Mouse (Mus musculus) layer of hippocampus, adult 2 months (tissue): ENCODE results near the gene Rsbn1. TPM values are rescaled to one million over a fixed set of nuclear protein-coding genes. Genes with fewer than 3 reads are reported as not detected.

Experiments used
- DNase-seq, 2 experiments: peaks; one replicate each; pipeline ENCODE4 v3.0.0; 2022; ENCODE audit warnings: low spot score in 2 of 2
- H3K27ac ChIP-seq: fragments of 200-600 bp; 2 replicates; pipeline ENCODE4 v1.8.1; 2022
- H3K4me3 ChIP-seq: fragments of 200-600 bp; 2 replicates; pipeline ENCODE4 v1.8.1; 2022; ENCODE audit warnings: mild to moderate bottlenecking
- CTCF ChIP-seq: fragments of 200-600 bp; conservative IDR thresholded peaks from 2 replicates; pipeline ENCODE4 v1.8.1; 2022; ENCODE audit warnings: antibody characterized with exemption, mild to moderate bottlenecking, moderate library complexity
- long read RNA-seq, 2 experiments: library from polyadenylated mRNA; stranded (forward); transcript quantifications; one replicate each; pipeline ENCODE4 v2.0.0; 2021; ENCODE audit warnings: borderline mapping rate in 2 of 2
- total RNA-seq, 2 experiments: library from RNA; stranded (reverse); gene quantifications; 2 replicates each; pipeline ENCODE4 v1.2.3; 2021

Gene Rsbn1
- total RNA-seq: 10 to 100 TPM; 21.1 to 22.0 TPM
- long read RNA-seq, experiment 1, full-length matches to known transcripts: 11 of 14 reads
- long read RNA-seq, experiment 1, partial matches to known transcripts: 0 of 14 reads
- long read RNA-seq, experiment 1, other reads (novel, unspliced or antisense): 3 of 14 reads
- long read RNA-seq, experiment 2, full-length matches to known transcripts: 14 of 18 reads
- long read RNA-seq, experiment 2, partial matches to known transcripts: 1 of 18 reads
- long read RNA-seq, experiment 2, other reads (novel, unspliced or antisense): 3 of 18 reads

DNA sequence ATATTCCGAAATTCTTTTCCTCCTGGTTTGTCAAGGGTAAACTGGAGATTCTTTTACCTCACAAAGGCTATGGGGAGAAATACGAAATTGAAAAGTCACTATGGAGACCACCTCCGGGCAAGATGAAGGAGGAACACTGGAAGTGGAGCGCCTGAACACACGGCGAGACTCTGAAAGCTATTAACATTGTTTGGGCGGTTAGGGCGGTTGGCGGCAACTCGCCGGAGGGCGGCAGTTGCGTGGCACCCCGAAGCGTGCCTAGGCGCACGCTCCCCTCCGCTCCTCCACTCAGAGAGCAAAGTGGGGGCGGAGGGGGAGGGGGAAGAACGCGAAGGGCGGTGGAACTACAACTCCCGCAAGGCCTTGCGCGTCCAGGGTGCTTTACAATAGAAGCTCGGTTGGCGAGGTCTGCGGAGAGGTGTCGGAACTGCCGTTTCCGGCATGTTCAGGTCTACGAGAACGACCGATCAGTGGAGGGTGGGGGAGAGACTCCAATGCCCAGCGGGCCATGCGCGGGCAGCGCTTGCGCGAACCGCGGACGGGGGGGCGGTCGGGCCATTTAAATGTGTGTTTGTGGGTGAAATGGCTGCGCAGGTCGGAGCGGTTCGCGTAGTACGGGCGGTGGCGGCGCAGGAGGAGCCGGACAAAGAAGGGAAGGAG is at the start of gene Rsbn1:
Rsbn1 (plus strand) TSS at position 111 of the 660 bp plus-strand sequence.
- peak; percentile 39 for TF ChIP-seq CTCF
- peak within 1 kb of the TSS; percentile 65 for H3K4me3 ChIP-seq
- H3K27ac ChIP-seq: peak within 1 kb of the TSS; percentile 98
- DNase-seq: peak; percentile 97 to 99

DNA sequence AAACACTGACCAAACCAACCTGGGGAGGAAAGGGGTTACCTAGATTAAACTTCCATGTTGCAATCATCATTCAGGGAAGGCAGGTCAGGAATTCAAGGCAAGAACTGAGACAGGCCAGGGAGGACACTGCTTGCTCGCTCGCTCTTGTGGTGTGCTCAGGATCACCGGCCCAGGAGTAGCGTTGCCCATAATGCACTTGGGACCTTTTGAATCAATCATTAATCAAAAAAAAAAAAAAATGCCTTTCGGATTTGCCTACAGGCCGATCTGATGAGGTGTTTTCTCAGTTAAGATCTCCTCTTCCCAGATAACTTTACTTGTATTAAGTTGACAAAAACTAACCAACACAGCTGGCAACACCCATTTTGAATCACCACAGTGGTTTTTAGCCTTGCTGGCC is 49.7 kb upstream of the Rsbn1 start:
- TF ChIP-seq CTCF: no peak
- no peak overlapping the region for H3K4me3 ChIP-seq
- DNase-seq: no peak
- no peak overlapping the region for H3K27ac ChIP-seq

DNA sequence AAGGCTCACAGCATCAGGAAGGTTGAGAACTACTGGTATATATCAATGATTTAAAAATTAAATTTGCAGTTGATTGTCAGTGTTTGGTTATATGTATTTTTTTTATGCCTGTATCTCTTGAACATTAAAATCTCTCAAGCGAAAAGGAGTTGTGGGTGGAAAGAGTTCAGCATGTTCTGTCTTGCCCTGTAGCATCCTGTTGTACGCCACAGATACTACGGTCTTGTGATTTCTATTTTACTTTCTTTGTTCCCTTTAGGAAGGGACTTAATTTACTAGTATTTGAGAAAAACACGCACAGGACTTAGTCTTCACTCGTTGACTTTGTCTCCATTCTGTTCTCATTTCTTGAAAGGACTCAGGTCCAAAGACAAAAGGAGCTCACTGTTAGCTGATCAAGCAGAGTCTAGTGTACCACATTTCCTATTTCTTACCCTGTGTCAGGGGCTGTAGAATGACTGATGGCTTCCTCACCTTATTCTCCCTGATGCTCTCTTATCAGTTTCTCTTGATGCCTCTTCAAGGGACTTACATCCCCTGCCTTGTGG is 46.4 kb upstream of the Rsbn1 start:
- TF ChIP-seq CTCF: no peak
- no peak for DNase-seq
- Histone ChIP-seq H3K27ac (no peak overlapping the region), H3K4me3 (no peak overlapping the region)

- no peak for DNase-seq
- no peak for TF ChIP-seq CTCF
- Histone ChIP-seq H3K4me3 (no peak overlapping the region), H3K27ac (no peak overlapping the region)
Measured at GRCm38 (mm10) chr3:103868008-103868407, 45.9 kb upstream of the Rsbn1 start.

DNA sequence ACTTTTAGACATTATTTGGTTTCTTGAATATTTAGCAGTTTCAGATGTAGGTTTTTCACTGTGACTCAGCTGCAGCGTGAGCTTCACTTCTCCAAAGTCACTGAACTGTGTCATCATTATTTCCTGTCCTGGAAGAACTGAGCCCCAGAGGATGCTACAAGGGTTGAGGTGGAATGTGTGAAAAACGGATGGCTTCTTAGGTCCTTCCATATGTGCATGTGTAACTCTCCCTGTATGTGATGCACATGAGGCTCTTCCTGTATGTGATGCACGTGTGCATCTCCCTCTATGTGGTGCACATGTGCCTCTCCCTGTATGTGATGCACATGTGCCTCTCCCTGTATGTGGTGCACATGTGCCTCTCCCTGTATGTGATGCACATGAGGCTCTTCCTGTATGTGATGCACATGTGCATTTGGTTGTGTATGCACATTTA is 41.2 kb upstream of the Rsbn1 start:
- TF ChIP-seq CTCF: no peak
- no peak for DNase-seq
- Histone ChIP-seq H3K4me3 (no peak overlapping the region), H3K27ac (no peak overlapping the region)

GRCm38 (mm10) chr3:103874329-103874728 is 39.6 kb upstream of the Rsbn1 start:
- H3K4me3 ChIP-seq: no peak overlapping the region
- TF ChIP-seq CTCF: no peak

DNA sequence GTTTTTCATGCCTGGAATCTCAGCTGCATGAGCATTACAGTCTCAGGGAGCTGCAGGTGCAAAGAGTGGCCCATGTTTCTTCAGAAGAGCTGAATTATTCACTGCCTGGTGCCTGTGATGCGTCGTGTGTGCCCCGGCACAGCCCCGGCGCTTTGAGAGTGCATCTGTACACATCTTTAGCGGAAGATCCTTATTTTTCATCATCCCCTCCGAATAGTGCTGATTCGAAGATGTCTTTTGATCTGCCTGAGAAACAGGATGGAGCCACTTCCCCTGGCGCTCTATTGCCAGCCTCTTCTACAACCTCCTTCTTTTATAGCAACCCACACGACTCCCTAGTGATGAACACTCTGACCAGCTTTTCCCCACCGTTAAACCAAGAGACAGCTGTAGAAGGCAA is 28.0 kb upstream of the Rsbn1 start:
- H3K4me3 ChIP-seq: no peak overlapping the region
- no peak for DNase-seq
- no peak for TF ChIP-seq CTCF

More at GRCm38 (mm10) chr3:103874329-103874728, 39.6 kb upstream of the Rsbn1 start:
- H3K27ac ChIP-seq: no peak overlapping the region
- DNase-seq: no peak

DNA sequence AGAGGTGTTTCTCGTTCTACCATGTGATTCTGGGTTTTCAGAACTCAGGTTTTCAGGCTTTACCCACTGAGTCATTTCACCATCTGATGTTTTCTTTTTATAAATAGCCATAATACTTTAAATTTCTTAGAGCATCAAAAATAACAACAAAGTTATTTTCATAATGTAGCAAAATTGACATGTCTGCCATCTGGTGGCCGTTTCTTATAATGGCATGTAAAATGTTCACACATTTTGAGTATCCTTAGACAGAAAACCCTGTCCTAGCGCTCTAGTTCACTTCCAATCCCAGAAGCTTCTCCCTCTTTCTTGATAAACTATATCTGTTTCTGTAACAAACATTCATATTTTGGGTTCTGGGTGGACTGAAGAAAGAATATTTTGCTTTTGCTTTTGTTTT is 26.3 kb upstream of the Rsbn1 start:
- peak; percentile 88 for TF ChIP-seq CTCF
- no peak overlapping the region for H3K4me3 ChIP-seq
- H3K27ac ChIP-seq: no peak overlapping the region
- DNase-seq: peak; percentile 33 to 65

More for the DNA sequence above, 28.0 kb upstream of the Rsbn1 start:
- H3K27ac ChIP-seq: no peak overlapping the region

GRCm38 (mm10) chr3:103893374-103893773 is 20.5 kb upstream of the Rsbn1 start:
- H3K27ac ChIP-seq: no peak overlapping the region
- no peak for DNase-seq
- H3K4me3 ChIP-seq: no peak overlapping the region
- no peak for TF ChIP-seq CTCF

- no peak overlapping the region for H3K27ac ChIP-seq
- H3K4me3 ChIP-seq: no peak overlapping the region
- peak; percentile 73 for TF ChIP-seq CTCF
- DNase-seq: no peak
Measured at GRCm38 (mm10) chr3:103904705-103905104, 9.2 kb upstream of the Rsbn1 start.

GRCm38 (mm10) chr3:103907335-103908030 is 6.4 kb upstream of the Rsbn1 start:
- TF ChIP-seq CTCF: no peak
- no peak for DNase-seq
- no peak overlapping the region for H3K4me3 ChIP-seq
- no peak overlapping the region for H3K27ac ChIP-seq

- Histone ChIP-seq H3K27ac (no peak overlapping the region), H3K4me3 (no peak overlapping the region)
- no peak for DNase-seq
- TF ChIP-seq CTCF: no peak
Measured at GRCm38 (mm10) chr3:103908781-103909180, 5.1 kb upstream of the Rsbn1 start.

DNA sequence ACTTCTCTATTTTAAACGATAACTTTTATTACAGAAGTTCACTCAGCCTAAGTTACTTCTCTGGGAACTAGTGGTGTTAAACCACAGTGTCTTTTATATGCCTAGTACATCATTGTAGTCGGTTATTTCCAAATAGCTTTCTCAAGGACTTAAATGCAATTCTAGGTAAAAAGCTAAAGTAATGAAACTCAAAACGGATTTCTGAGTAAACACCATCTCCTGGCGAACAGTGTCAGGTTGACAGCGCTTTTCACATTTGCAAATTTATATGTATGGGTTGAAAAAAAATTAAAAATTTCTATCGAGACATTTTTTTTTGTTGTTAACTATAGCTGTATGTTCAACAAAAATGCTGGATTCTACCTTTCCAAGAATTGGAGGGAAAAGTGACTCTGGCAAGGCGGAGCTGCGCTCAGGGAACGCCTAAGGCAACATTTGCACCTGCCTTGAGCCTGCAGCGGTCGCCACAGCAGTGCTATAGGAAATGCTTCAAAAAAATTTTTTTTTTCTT is 414 bp upstream of the Rsbn1 start:
- peak in 1 of 2 experiments; percentile 10 for DNase-seq
- H3K27ac ChIP-seq: peak overlapping the region; percentile 98
- H3K4me3 ChIP-seq: peak overlapping the region; percentile 65
- TF ChIP-seq CTCF: peak; percentile 22
